21 mouse cellular contexts compared by ENCODE assay signal in genomic region chr2:170720386-170720785, GRCm38 (mm10). TPM values are rescaled to one million over a fixed set of nuclear protein-coding genes. Genes with fewer than 3 reads are reported as not detected.
DNase-seq lines count a peak whose midpoint lies in the region; ATAC-seq lines count a peak whose summit lies in the region.
"Had no signal": no experiment of that assay in that cellular context is flagged by ENCODE, and none has a peak within 500 bp of the region (broad histone marks: within the 10 kb centered on the region; RNA-seq: fewer than 3 reads in every experiment).

No protein-coding gene starts in this region.

- no peaks in the 10 kb centered on the region for H3K9me3 ChIP-seq in forebrain, embryonic 12.5 days
- no peaks in the 10 kb centered on the region for H3K9me3 ChIP-seq in forebrain, embryonic 14.5 days (replicated peaks; ENCODE audit: control insufficient read depth, low read length)
- H3K9me3 ChIP-seq in midbrain, embryonic 11.5 days (ENCODE audit: control insufficient read depth, low read length): no peaks in the 10 kb centered on the region
- no peaks in the 10 kb centered on the region for H3K9me3 ChIP-seq in midbrain, embryonic 15.5 days
- no peaks in the 10 kb centered on the region for H3K9me3 ChIP-seq in hindbrain, embryonic 13.5 days
- H3K9me3 ChIP-seq: embryonic facial prominence, embryonic 12.5 days; limb, embryonic 10.5 days had no signal

- no peak overlapping the region for H3K4me2 ChIP-seq in forebrain, embryonic 12.5 days
- no peak overlapping the region for H3K4me2 ChIP-seq in forebrain, embryonic 14.5 days (ENCODE audit: low read length)
- H3K4me2 ChIP-seq in midbrain, embryonic 11.5 days: no peak overlapping the region
- no peak overlapping the region for H3K4me2 ChIP-seq in midbrain, embryonic 15.5 days
- H3K4me2 ChIP-seq in hindbrain, embryonic 13.5 days: no peak overlapping the region
- H3K4me2 ChIP-seq: embryonic facial prominence, embryonic 12.5 days; lung, embryonic 14.5 days had no signal

- H3K4me1 ChIP-seq in forebrain, embryonic 12.5 days: peaks cover 11% of the 10 kb centered on the region
- peaks cover 5% of the 10 kb centered on the region; the same call in 1 of the 2 replicates for H3K4me1 ChIP-seq in forebrain, embryonic 14.5 days (ENCODE audit: control insufficient read depth, insufficient read depth, low read length)
- H3K4me1 ChIP-seq in midbrain, embryonic 11.5 days (ENCODE audit: control insufficient read depth, insufficient read depth, low read length): no peaks in the 10 kb centered on the region
- peaks cover 6% of the 10 kb centered on the region; the same call in 1 of the 2 replicates for H3K4me1 ChIP-seq in midbrain, embryonic 15.5 days
- H3K4me1 ChIP-seq in hindbrain, embryonic 13.5 days (replicated peaks): peaks cover 10% of the 10 kb centered on the region
- H3K4me1 ChIP-seq: embryonic facial prominence, embryonic 12.5 days had no signal

- DNase-seq in forebrain, embryonic 14.5 days (ENCODE audit: low spot score): no peak
- DNase-seq in midbrain, embryonic 11.5 days (ENCODE audit: low spot score, missing footprints): peak; percentile 80
- DNase-seq in retina, embryonic 14.5 days (ENCODE audit: low spot score): peak; percentile 33
- DNase-seq in cerebellum, adult 11-12 months: no peak
- DNase-seq: adrenal gland, adult 8-10 months; B cell, adult 2 months; cerebellum, adult 11 months; cerebellum, postnatal 14 days; gastrocnemius, postnatal 25 days; lung, embryonic 14.5 days; lung, postnatal 4 days; thymus, postnatal 25 days had no signal

- no peaks in the 10 kb centered on the region for H3K36me3 ChIP-seq in forebrain, embryonic 12.5 days (replicated peaks)
- no peaks in the 10 kb centered on the region for H3K36me3 ChIP-seq in forebrain, embryonic 14.5 days (ENCODE audit: control insufficient read depth, insufficient read depth, low read length)
- H3K36me3 ChIP-seq in midbrain, embryonic 11.5 days (ENCODE audit: control insufficient read depth, insufficient read depth, low read length): no peaks in the 10 kb centered on the region
- no peaks in the 10 kb centered on the region for H3K36me3 ChIP-seq in midbrain, embryonic 15.5 days (replicated peaks)
- no peaks in the 10 kb centered on the region for H3K36me3 ChIP-seq in hindbrain, embryonic 13.5 days
- H3K36me3 ChIP-seq: embryonic facial prominence, embryonic 12.5 days; limb, embryonic 10.5 days had no signal

- H3K27me3 ChIP-seq in forebrain, embryonic 12.5 days: no peaks in the 10 kb centered on the region
- no peaks in the 10 kb centered on the region for H3K27me3 ChIP-seq in forebrain, embryonic 14.5 days (replicated peaks; ENCODE audit: control insufficient read depth, insufficient read depth, low read length)
- no peaks in the 10 kb centered on the region for H3K27me3 ChIP-seq in midbrain, embryonic 11.5 days (ENCODE audit: control insufficient read depth, insufficient read depth, low read length)
- no peaks in the 10 kb centered on the region for H3K27me3 ChIP-seq in midbrain, embryonic 15.5 days (replicated peaks)
- H3K27me3 ChIP-seq in hindbrain, embryonic 13.5 days: no peaks in the 10 kb centered on the region
- H3K27me3 ChIP-seq: embryonic facial prominence, embryonic 12.5 days had no signal

- 36% methylated on average over 4 of the region's 4 CpGs for WGBS in forebrain, embryonic 12.5 days
- 44% methylated on average over 4 of the region's 4 CpGs for WGBS in forebrain, embryonic 14.5 days
- 57% methylated on average over 4 of the region's 4 CpGs for WGBS in midbrain, embryonic 11.5 days
- 54% methylated on average over 4 of the region's 4 CpGs for WGBS in midbrain, embryonic 15.5 days
- 50% methylated on average over 4 of the region's 4 CpGs for WGBS in hindbrain, embryonic 13.5 days

- no peak overlapping the region for H3K4me3 ChIP-seq in forebrain, embryonic 12.5 days (replicated peaks)
- no peak overlapping the region for H3K4me3 ChIP-seq in forebrain, embryonic 14.5 days (ENCODE audit: low read depth, low read length)
- no peak overlapping the region for H3K4me3 ChIP-seq in midbrain, embryonic 11.5 days (ENCODE audit: low read depth, low read length)
- H3K4me3 ChIP-seq in midbrain, embryonic 15.5 days: no peak overlapping the region
- no peak overlapping the region for H3K4me3 ChIP-seq in hindbrain, embryonic 13.5 days
- H3K4me3 ChIP-seq: embryonic facial prominence, embryonic 12.5 days; erythroblast, embryonic 14.5 days; limb, embryonic 10.5 days had no signal

- no peak overlapping the region for H3K9ac ChIP-seq in forebrain, embryonic 12.5 days
- H3K9ac ChIP-seq in forebrain, embryonic 14.5 days (ENCODE audit: low read length): no peak overlapping the region
- no peak overlapping the region for H3K9ac ChIP-seq in midbrain, embryonic 11.5 days (ENCODE audit: low read length)
- no peak overlapping the region for H3K9ac ChIP-seq in midbrain, embryonic 15.5 days
- H3K9ac ChIP-seq in hindbrain, embryonic 13.5 days: no peak overlapping the region
- H3K9ac ChIP-seq: embryonic facial prominence, embryonic 12.5 days; lung, embryonic 14.5 days had no signal

- ATAC-seq in forebrain, embryonic 12.5 days (ENCODE audit: low FRiP score): peak; percentile 70
- no peak; the same call in 1 of the 2 replicates for ATAC-seq in forebrain, embryonic 14.5 days
- ATAC-seq in midbrain, embryonic 11.5 days (ENCODE audit: low FRiP score): no peak
- ATAC-seq in midbrain, embryonic 15.5 days (replicated peaks): no peak
- 0 out of 2 replicates have a peak, but pooled peaks have one; percentile 63 for ATAC-seq in hindbrain, embryonic 13.5 days (ENCODE audit: low FRiP score)
- ATAC-seq in cerebellum, adult (ENCODE audit: insufficient number of reproducible peaks, low FRiP score, low TSS enrichment): no peak
- ATAC-seq: intestine, postnatal 0 days had no signal

- H3K27ac ChIP-seq in forebrain, embryonic 12.5 days: 0 out of 2 replicates have a peak overlapping the region, but pooled peaks have one; percentile 19
- H3K27ac ChIP-seq in forebrain, embryonic 14.5 days (ENCODE audit: low read depth, low read length): no peak overlapping the region
- no peak overlapping the region for H3K27ac ChIP-seq in midbrain, embryonic 11.5 days (ENCODE audit: low read depth, low read length)
- no peak overlapping the region for H3K27ac ChIP-seq in midbrain, embryonic 15.5 days
- H3K27ac ChIP-seq in hindbrain, embryonic 13.5 days: no peak overlapping the region
- H3K27ac ChIP-seq: embryonic facial prominence, embryonic 12.5 days; limb, embryonic 10.5 days had no signal

RNA-seq across cellular contexts. Expression of gene Dok5, which starts 11.2 kb away (rescaled TPM):
- 14.6 and 15.2 TPM in 2 replicates for polyA plus RNA-seq in forebrain, embryonic 12.5 days (2016; fragmentation: Nextera tagmentation; extraction: Ambion mirVana)
- polyA plus RNA-seq in forebrain, embryonic 14.5 days (2014; fragmentation: Nextera tagmentation; extraction: Ambion mirVana): 41.8 and 58.1 TPM in 2 replicates
- 19.5 and 21.2 TPM in 2 replicates for polyA plus RNA-seq in midbrain, embryonic 11.5 days (2014; fragmentation: Nextera tagmentation; extraction: Ambion mirVana)
- polyA plus RNA-seq in midbrain, embryonic 15.5 days (2015; fragmentation: Nextera tagmentation; extraction: Ambion mirVana): 52.9 and 55.1 TPM in 2 replicates
- polyA plus RNA-seq in hindbrain, embryonic 13.5 days (2015; fragmentation: Nextera tagmentation; extraction: Ambion mirVana): 63.7 and 64.6 TPM in 2 replicates
- polyA plus RNA-seq: erythroblast, embryonic 14.5 days; liver, adult 2 months had no signal

Comparison
In these comparisons a context has a peak if more than half of its experiments do, and no peak if none do; other contexts are left out.
1. ATAC-seq: peak in forebrain, embryonic 12.5 days (single experiment) and hindbrain, embryonic 13.5 days (single experiment); none in forebrain, embryonic 14.5 days (single experiment), midbrain, embryonic 11.5 days (single experiment), midbrain, embryonic 15.5 days (single experiment) and cerebellum, adult (single experiment).
2. DNase-seq: peak in midbrain, embryonic 11.5 days (single experiment) and retina, embryonic 14.5 days (single experiment); none in forebrain, embryonic 14.5 days (single experiment) and cerebellum, adult 11-12 months (single experiment).